Mouse (Mus musculus) megakaryocyte, embryonic 14.5 days (primary cell): ENCODE results near the gene Grk1. TPM values are rescaled to one million over a fixed set of nuclear protein-coding genes. Genes with fewer than 3 reads are reported as not detected.

Experiments used
- H3K27me3 ChIP-seq: replicated peaks from 2 replicates; pipeline ENCODE3; 2012; ENCODE audit warnings: inconsistent platforms
- H3K36me3 ChIP-seq: replicated peaks from 2 replicates; pipeline ENCODE3; 2012; ENCODE audit warnings: low read length, inconsistent platforms, mixed read lengths
- H3K4me1 ChIP-seq: 2 replicates; pipeline ENCODE4 v1.6.1; 2012; ENCODE audit warnings: inconsistent platforms
- H3K4me3 ChIP-seq: replicated peaks from 2 replicates; pipeline ENCODE3; 2012; ENCODE audit warnings: moderate library complexity, mild to moderate bottlenecking, inconsistent platforms
- H3K9me3 ChIP-seq: 2 replicates; pipeline ENCODE4 v1.6.1; 2012; ENCODE audit warnings: inconsistent platforms
- FLI1 ChIP-seq: IDR thresholded peaks from 2 replicates; pipeline ENCODE4 v1.6.1; 2012; ENCODE audit warnings: low read length, inconsistent platforms, mixed read lengths
- GATA1 ChIP-seq: IDR thresholded peaks from 3 replicates; pipeline ENCODE4 v1.6.1; 2012; ENCODE audit warnings: mixed read lengths, low read length, inconsistent platforms, borderline replicate concordance
- polyA plus RNA-seq: library from polyadenylated mRNA; stranded (reverse); fragments of >175 nt; gene quantifications from 2 replicates; pipeline ENCODE4 v1.2.3, GENCODE M21; 2012; ENCODE audit warnings: low replicate concordance; ENCODE audit not compliant: insufficient read depth

Gene Grk1
- polyA plus RNA-seq, 1 experiment = 0.11 TPM

DNA sequence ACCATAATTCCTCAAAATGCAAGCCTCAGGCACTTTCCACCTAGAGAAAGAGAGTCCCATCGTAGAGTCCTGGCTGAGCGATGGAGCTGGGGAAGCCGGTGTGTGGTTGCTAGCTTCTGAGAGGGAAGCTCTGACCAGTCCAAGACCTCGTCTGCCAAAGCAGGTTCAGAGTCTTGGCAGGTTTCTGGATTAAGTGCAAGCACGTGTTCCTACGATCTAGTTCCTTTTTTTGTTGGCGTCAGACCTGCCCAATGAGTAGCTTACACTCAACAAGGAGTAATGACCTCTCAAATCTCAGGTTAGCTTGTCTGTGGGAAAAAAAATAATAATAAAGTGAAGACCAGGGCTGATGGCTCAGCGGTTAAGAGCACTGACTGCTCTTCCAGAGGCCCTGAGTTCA, 17.2 kb upstream of the Grk1 start:
- peaks cover 4% of the 10 kb centered on the region; the same call in 1 of the 2 replicates for H3K4me1 ChIP-seq
- TF ChIP-seq GATA1 = no peak
- no peak for TF ChIP-seq FLI1
- no peaks in the 10 kb centered on the region for H3K36me3 ChIP-seq

DNA sequence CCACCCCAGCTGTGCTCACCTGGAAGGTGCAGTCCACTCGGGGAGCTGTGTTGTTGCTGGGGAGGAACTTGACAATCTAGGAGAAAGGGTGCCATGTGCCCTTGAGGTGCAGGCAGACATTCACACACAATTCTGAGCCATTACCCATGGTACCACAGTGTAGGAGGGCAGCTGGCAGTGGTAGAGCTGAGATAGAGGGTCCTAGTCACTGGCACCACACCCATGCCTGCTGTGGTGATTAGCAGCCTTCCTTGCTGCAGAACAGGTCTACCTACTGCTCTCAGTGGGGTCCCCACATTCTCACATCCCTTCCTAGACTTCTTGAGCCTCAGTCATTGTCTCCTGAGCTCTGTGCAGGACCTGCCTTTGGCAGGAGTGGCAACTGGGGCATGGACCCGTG, 16.1 kb upstream of the Grk1 start:
- Histone ChIP-seq H3K27me3 (peaks cover 51% of the 10 kb centered on the region), H3K9me3 (peaks cover 10% of the 10 kb centered on the region), H3K36me3 (no peaks in the 10 kb centered on the region), H3K4me1 (peaks cover 6% of the 10 kb centered on the region; the same call in 1 of the 2 replicates), H3K4me3 (no peak overlapping the region)
- TF ChIP-seq GATA1 (no peak), FLI1 (no peak)

More for the DNA sequence above, 17.2 kb upstream of the Grk1 start:
- H3K9me3 ChIP-seq = peaks cover 12% of the 10 kb centered on the region
- no peak overlapping the region for H3K4me3 ChIP-seq
- peaks cover 41% of the 10 kb centered on the region for H3K27me3 ChIP-seq

DNA sequence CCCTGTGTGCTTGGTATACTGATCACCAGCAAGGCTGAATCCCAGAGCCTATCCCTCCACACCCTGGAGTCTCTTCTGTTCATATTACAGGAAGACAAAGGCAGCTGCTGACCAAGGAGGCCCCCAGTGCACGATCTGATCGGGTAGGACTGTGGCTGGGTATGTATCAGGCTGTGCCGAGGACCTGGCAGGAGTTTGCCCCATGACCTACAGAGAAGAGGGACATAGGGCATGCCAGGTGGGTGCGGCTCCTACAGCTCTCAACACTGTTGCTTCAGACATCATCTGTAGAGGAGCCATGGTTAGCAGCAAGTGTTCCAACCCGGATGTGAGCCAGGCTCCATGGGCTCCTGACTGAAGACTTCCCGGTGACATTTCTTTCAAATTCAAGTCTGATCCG, 11.0 kb upstream of the Grk1 start:
- peaks cover 8% of the 10 kb centered on the region for H3K9me3 ChIP-seq
- H3K27me3 ChIP-seq = peaks cover 52% of the 10 kb centered on the region
- H3K4me3 ChIP-seq = no peak overlapping the region
- no peak for TF ChIP-seq FLI1
- no peak for TF ChIP-seq GATA1
- no peaks in the 10 kb centered on the region for H3K36me3 ChIP-seq
- H3K4me1 ChIP-seq = peaks cover 15% of the 10 kb centered on the region

DNA sequence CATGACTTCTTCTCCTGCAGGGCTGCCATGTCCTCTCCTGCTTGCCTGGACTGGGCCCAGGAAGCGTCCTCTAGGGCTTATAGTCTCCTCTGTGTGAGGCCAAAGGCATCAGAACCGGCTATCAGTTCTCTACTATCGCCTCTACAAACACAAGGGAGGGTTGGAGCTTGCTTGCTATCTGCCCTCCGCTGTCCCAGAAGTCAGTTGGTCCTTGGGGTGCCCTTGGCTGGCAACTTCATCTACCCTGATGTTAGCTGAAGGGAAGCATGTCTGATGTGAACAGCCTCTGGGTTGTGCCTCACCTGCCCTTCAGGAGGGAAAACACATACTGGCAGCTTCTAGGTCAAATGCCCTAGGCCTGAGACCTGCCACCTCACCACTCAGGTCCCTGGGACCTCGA, 8.2 kb upstream of the Grk1 start, which contains the start of gene Atp4b:
Gene Atp4b, minus strand, starts transcription at position 101 of the 400 bp plus-strand sequence.
- no peak for TF ChIP-seq FLI1
- TF ChIP-seq GATA1 = no peak
- H3K4me3 ChIP-seq = no peak within 1 kb of the TSS
- peaks cover 38% of the 10 kb centered on the region for H3K27me3 ChIP-seq

DNA sequence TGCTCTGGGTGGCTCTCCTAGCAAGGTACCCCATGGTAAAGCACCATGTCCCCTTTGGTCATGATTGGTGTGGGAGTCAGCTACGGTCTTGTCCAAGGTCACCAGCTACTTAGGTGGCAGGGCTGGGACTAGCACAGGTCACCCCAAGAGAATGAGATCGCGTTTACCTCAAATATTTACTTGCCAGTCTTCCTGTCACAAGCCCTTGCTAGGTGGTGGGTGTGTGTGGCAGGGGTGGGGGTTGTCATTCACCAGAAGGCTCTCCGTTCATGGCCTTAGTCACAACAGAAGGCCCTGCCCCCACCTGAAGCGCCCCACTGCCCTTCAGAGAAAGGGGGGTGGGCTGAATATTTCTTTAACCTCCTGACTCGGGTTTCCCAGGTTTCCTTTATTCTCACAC, 1.4 kb upstream of the Grk1 start:
- Histone ChIP-seq H3K9me3 (no peaks in the 10 kb centered on the region), H3K36me3 (no peaks in the 10 kb centered on the region), H3K4me3 (no peak overlapping the region), H3K27me3 (peaks cover 60% of the 10 kb centered on the region), H3K4me1 (peaks cover 19% of the 10 kb centered on the region)
- TF ChIP-seq FLI1 (no peak), GATA1 (no peak)

More for the DNA sequence above, 8.2 kb upstream of the Grk1 start, which contains the start of gene Atp4b:
- Histone ChIP-seq H3K9me3 (no peaks in the 10 kb centered on the region), H3K36me3 (no peaks in the 10 kb centered on the region), H3K4me1 (peaks cover 30% of the 10 kb centered on the region)

DNA sequence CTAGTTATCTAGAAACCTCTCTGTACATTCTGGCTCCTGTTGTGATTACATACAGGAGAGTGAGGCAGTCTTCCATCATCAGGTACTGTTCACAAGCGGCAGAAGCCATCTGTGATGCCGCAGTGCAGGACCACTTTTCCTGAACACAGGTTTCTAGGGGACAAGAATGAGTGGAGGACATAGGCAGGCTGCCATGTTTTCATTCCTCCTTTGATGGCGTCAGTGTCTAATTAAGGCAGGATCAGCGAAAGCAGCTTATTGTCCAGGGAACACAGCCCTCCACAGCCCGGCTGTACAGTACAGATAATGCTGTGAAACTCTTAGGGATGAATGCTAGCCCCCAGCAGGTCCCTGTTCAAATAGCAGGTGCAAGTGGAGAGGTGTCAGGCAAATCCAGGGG, 1.1 kb downstream of the Grk1 start:
- Histone ChIP-seq H3K9me3 (no peaks in the 10 kb centered on the region), H3K36me3 (no peaks in the 10 kb centered on the region), H3K27me3 (peaks cover 78% of the 10 kb centered on the region), H3K4me1 (peaks cover 4% of the 10 kb centered on the region; the same call in 1 of the 2 replicates), H3K4me3 (no peak overlapping the region)
- TF ChIP-seq GATA1 (no peak), FLI1 (no peak)

DNA sequence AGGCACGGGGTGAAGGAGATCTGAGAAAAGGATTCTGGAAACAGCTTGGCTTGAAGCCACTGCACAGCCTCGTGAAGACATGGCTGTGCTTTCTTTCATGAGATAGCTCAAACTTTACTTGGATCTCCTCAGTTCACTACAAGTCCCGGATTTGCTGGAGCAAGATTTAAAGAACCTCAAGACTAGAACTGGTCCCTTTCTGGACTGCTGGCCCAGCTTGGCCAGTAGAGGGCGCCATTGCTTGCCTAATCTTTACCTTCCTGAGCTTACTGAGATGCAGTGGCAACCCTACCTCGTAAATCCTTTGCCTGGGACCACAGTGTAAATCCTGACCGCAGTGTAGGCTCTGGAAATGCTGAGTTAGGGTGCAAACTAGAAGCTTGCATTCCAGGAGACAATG, 6.7 kb downstream of the Grk1 start:
- H3K27me3 ChIP-seq = peaks cover 79% of the 10 kb centered on the region
- no peaks in the 10 kb centered on the region for H3K9me3 ChIP-seq
- no peaks in the 10 kb centered on the region for H3K4me1 ChIP-seq
- no peak overlapping the region for H3K4me3 ChIP-seq
- no peak for TF ChIP-seq FLI1
- TF ChIP-seq GATA1 = no peak
- no peaks in the 10 kb centered on the region for H3K36me3 ChIP-seq

DNA sequence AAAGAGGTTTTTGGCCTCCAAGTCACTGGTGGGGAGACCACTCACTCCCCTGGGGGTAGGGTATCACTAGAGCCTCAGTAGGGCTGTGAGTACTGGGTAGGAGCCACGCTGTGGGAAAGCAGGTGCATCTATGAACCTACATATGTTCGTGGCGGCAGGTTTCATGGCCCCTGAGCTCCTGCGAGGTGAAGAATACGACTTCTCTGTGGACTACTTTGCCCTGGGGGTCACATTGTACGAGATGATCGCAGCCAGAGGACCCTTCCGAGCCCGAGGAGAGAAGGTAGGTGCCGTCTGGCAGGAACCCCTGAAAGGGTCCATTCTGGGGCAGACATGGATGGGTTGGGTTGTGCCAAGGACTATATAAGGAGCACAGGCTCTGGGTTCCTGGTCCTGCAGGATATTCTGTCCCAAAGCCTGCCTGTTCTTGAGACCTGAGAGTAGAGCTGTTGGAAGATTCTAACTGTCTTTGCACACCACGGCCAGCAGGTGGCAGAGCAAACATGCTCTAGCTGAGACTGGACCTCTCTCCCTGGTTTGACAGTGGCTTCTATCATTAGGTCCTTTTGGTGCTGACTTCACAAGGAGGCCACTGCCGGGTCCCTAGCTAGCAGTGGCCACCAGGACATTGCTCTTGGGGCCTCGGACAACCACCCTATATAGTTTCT, 8.1 kb downstream of the Grk1 start:
- TF ChIP-seq FLI1 (no peak), GATA1 (no peak)

DNA sequence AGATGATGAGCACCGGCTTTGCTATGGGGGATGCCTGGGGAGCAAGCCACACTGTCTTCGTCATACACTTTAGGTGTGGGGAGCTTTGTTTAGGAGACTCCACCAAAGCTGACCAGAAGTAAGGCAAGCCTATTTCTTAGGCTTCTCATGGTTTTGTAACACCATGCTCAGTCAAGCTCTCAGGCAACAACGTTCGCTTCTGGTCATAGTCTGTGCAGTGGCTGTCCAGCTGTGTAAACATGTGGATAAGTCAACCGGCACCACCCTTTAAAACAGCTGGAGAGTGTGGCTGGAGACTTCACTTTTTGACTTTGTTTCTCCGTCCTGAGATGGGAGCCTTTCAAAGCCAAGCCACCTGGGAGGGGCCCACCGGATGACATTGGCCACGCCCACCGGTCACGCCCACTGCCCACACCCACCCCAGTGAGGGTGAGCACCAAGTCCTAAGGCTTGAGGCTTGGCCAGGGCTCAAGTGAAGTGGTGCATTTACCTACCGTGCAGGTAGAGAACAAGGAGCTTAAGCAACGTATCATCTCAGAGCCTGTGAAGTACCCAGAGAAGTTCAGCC, 9.0 kb downstream of the Grk1 start:
- TF ChIP-seq FLI1 (no peak), GATA1 (no peak)
- H3K36me3 ChIP-seq = no peaks in the 10 kb centered on the region
- peaks cover 77% of the 10 kb centered on the region for H3K27me3 ChIP-seq
- no peak overlapping the region for H3K4me3 ChIP-seq
- no peaks in the 10 kb centered on the region for H3K4me1 ChIP-seq
- H3K9me3 ChIP-seq = no peaks in the 10 kb centered on the region

More for the DNA sequence above, 8.1 kb downstream of the Grk1 start:
- H3K4me3 ChIP-seq = no peak overlapping the region
- no peaks in the 10 kb centered on the region for H3K36me3 ChIP-seq
- peaks cover 78% of the 10 kb centered on the region for H3K27me3 ChIP-seq
- no peaks in the 10 kb centered on the region for H3K4me1 ChIP-seq
- no peaks in the 10 kb centered on the region for H3K9me3 ChIP-seq

DNA sequence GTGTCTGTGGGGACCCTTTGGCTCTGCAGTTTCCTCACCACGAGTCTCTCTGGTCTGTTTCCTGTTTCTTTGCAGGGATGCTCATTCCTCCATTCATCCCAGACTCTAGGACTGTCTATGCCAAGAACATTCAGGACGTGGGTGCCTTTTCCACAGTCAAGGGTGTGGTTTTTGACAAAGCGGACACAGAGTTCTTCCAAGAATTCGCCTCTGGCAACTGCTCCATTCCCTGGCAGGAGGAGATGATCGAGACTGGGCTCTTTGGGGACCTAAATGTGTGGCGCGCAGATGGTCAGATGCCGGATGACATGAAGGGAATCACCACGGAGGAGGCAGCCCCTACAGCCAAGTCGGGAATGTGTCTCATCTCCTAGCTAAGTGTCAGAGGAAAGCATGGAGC, 11.0 kb downstream of the Grk1 start:
- Histone ChIP-seq H3K4me1 (no peaks in the 10 kb centered on the region), H3K36me3 (no peaks in the 10 kb centered on the region), H3K4me3 (no peak overlapping the region), H3K27me3 (peaks cover 71% of the 10 kb centered on the region), H3K9me3 (peaks cover 1% of the 10 kb centered on the region; the same call in 1 of the 2 replicates)
- TF ChIP-seq GATA1 (no peak), FLI1 (no peak)
